In the genomic region with DNA sequence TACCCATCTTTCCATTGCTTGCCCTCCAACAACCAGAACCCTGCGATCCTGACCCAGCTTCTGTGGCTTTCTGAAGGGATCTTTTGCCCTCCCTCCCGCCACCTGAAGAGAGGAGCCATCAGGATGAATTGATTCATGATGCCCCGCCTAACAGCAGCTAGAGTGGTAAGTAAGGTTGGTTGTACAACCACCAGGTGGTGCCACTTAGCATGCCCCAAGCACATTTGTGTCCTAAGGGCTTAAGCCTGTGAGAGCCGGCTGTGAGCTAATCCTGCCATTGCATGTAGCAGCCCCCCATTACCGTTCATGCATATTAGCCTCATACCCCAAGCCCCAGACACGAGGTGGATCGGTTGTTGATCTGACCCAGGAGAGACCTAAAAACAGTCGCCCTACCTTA, we compare ENCODE assay signal across 8 mouse cellular contexts. TPM values are rescaled to one million over a fixed set of nuclear protein-coding genes. Genes with fewer than 3 reads are reported as not detected.
DNase-seq lines count a peak whose midpoint lies in the region; ATAC-seq lines count a peak whose summit lies in the region.

No protein-coding gene starts in this region.

- H3K27ac ChIP-seq in embryonic facial prominence, embryonic 12.5 days: peak overlapping the region; percentile 93; the same call in 1 of the 2 replicates
- H3K27ac ChIP-seq in limb, embryonic 13.5 days: peak overlapping the region; percentile 89
- no peak overlapping the region for H3K27ac ChIP-seq in midbrain, embryonic 14.5 days (replicated peaks; ENCODE audit: low read depth, low read length)
- H3K27ac ChIP-seq in stomach, embryonic 15.5 days: peak overlapping the region; percentile 95

- H3K9me3 ChIP-seq in embryonic facial prominence, embryonic 12.5 days: no peaks in the 10 kb centered on the region
- no peaks in the 10 kb centered on the region for H3K9me3 ChIP-seq in limb, embryonic 13.5 days
- no peaks in the 10 kb centered on the region for H3K9me3 ChIP-seq in midbrain, embryonic 14.5 days (ENCODE audit: control insufficient read depth, low read length)
- no peaks in the 10 kb centered on the region for H3K9me3 ChIP-seq in stomach, embryonic 15.5 days

- no peak overlapping the region for H3K9ac ChIP-seq in embryonic facial prominence, embryonic 12.5 days
- H3K9ac ChIP-seq in limb, embryonic 13.5 days: peak overlapping the region; percentile 61
- H3K9ac ChIP-seq in midbrain, embryonic 14.5 days (replicated peaks; ENCODE audit: low read length): no peak overlapping the region
- no peak overlapping the region for H3K9ac ChIP-seq in stomach, embryonic 15.5 days

- H3K27me3 ChIP-seq in embryonic facial prominence, embryonic 12.5 days: no peaks in the 10 kb centered on the region
- no peaks in the 10 kb centered on the region for H3K27me3 ChIP-seq in limb, embryonic 13.5 days
- H3K27me3 ChIP-seq in midbrain, embryonic 14.5 days (ENCODE audit: control insufficient read depth, insufficient read depth, low read length): no peaks in the 10 kb centered on the region
- no peaks in the 10 kb centered on the region for H3K27me3 ChIP-seq in stomach, embryonic 15.5 days (replicated peaks)

- peak overlapping the region; percentile 85 for H3K4me3 ChIP-seq in embryonic facial prominence, embryonic 12.5 days
- H3K4me3 ChIP-seq in limb, embryonic 13.5 days: peak overlapping the region; percentile 83
- no peak overlapping the region for H3K4me3 ChIP-seq in midbrain, embryonic 14.5 days (replicated peaks; ENCODE audit: low read depth, low read length)
- peak overlapping the region; percentile 86; the same call in 1 of the 2 replicates for H3K4me3 ChIP-seq in stomach, embryonic 15.5 days (replicated peaks)

- peak overlapping the region; percentile 96 for H3K4me2 ChIP-seq in embryonic facial prominence, embryonic 12.5 days (replicated peaks)
- peak overlapping the region; percentile 91 for H3K4me2 ChIP-seq in limb, embryonic 13.5 days (replicated peaks)
- no peak overlapping the region for H3K4me2 ChIP-seq in midbrain, embryonic 14.5 days (ENCODE audit: low read length)
- peak overlapping the region; percentile 89 for H3K4me2 ChIP-seq in stomach, embryonic 15.5 days

- peak; percentile 40 for ATAC-seq in activated CD4-positive, CD25-positive, alpha-beta regulatory T cell, adult 4 months
- no peak for ATAC-seq in embryonic facial prominence, embryonic 12.5 days (ENCODE audit: insufficient number of reproducible peaks, insufficient read depth, low FRiP score, low TSS enrichment)
- ATAC-seq in limb, embryonic 13.5 days (ENCODE audit: low FRiP score, low read depth): no peak
- ATAC-seq in midbrain, embryonic 14.5 days (ENCODE audit: low FRiP score, low TSS enrichment): no peak
- ATAC-seq in stomach, embryonic 15.5 days (ENCODE audit: insufficient read depth, low FRiP score, low read depth): no peak

- peak; percentile 70 for DNase-seq in layer of hippocampus, adult 11-12 months (ENCODE audit: low spot score)
- no peak for DNase-seq in layer of hippocampus, adult 9-10 months (ENCODE audit: low spot score)
- DNase-seq in heart, postnatal 4 days: peak; percentile 70
- peak; percentile 71 for DNase-seq in midbrain, embryonic 14.5 days

- peaks cover 16% of the 10 kb centered on the region for H3K36me3 ChIP-seq in embryonic facial prominence, embryonic 12.5 days
- H3K36me3 ChIP-seq in limb, embryonic 13.5 days: peaks cover 25% of the 10 kb centered on the region
- peaks cover 10% of the 10 kb centered on the region for H3K36me3 ChIP-seq in midbrain, embryonic 14.5 days (ENCODE audit: control insufficient read depth, insufficient read depth, low read length)
- 0 out of 2 replicates have a peak, but pooled peaks cover 9% of the 10 kb centered on the region for H3K36me3 ChIP-seq in stomach, embryonic 15.5 days

- 9% methylated on average over 8 of the region's 8 CpGs for WGBS in embryonic facial prominence, embryonic 12.5 days
- WGBS in limb, embryonic 13.5 days: 8% methylated on average over 8 of the region's 8 CpGs
- WGBS in midbrain, embryonic 14.5 days: 6% methylated on average over 8 of the region's 8 CpGs
- 11% methylated on average over 8 of the region's 8 CpGs for WGBS in stomach, embryonic 15.5 days

- peaks cover 24% of the 10 kb centered on the region for H3K4me1 ChIP-seq in embryonic facial prominence, embryonic 12.5 days
- peaks cover 35% of the 10 kb centered on the region for H3K4me1 ChIP-seq in limb, embryonic 13.5 days
- H3K4me1 ChIP-seq in midbrain, embryonic 14.5 days (ENCODE audit: control insufficient read depth, insufficient read depth, low read length): peaks cover 30% of the 10 kb centered on the region
- H3K4me1 ChIP-seq in stomach, embryonic 15.5 days: peaks cover 29% of the 10 kb centered on the region

RNA-seq across cellular contexts. Expression of a gene that starts 1.8 kb away (rescaled TPM):
- polyA plus RNA-seq in activated CD4-positive, CD25-positive, alpha-beta regulatory T cell, adult 4 months (2017; shearing (Covaris generic)): 1 to 10 TPM; 5.2 to 8.1 TPM
- polyA plus RNA-seq in embryonic facial prominence, embryonic 12.5 days (2016; fragmentation: Nextera tagmentation; extraction: Ambion mirVana): 12.4 and 12.5 TPM in 2 replicates
- 10 to 100 TPM in 1 of 2 experiments, 1 to 10 TPM in 1; 9.6 to 10.4 TPM for total RNA-seq in heart, postnatal 4 days (2021)
- 9.3 and 10.0 TPM in 2 replicates for polyA plus RNA-seq in limb, embryonic 13.5 days (2015; fragmentation: Nextera tagmentation; extraction: Ambion mirVana)
- 4.9 and 5.0 TPM in 2 replicates for polyA plus RNA-seq in midbrain, embryonic 14.5 days (2014; fragmentation: Nextera tagmentation; extraction: Ambion mirVana)
- polyA plus RNA-seq in stomach, embryonic 15.5 days (2015; fragmentation: Nextera tagmentation; extraction: Ambion mirVana): 9.3 and 10.3 TPM in 2 replicates

RNA-seq across cellular contexts. Expression of a gene that starts 11.2 kb away (rescaled TPM):
- 10 to 100 TPM in 1 of 2 experiments, 1 to 10 TPM in 1; 9.4 to 11.8 TPM for polyA plus RNA-seq in activated CD4-positive, CD25-positive, alpha-beta regulatory T cell, adult 4 months (2017; shearing (Covaris generic))
- polyA plus RNA-seq in embryonic facial prominence, embryonic 12.5 days (2016; fragmentation: Nextera tagmentation; extraction: Ambion mirVana): 123 and 125 TPM in 2 replicates
- total RNA-seq in heart, postnatal 4 days (2021): 10 to 100 TPM; 93.6 to 95.0 TPM
- polyA plus RNA-seq in limb, embryonic 13.5 days (2015; fragmentation: Nextera tagmentation; extraction: Ambion mirVana): 80.9 and 83.0 TPM in 2 replicates
- 128 and 151 TPM in 2 replicates for polyA plus RNA-seq in midbrain, embryonic 14.5 days (2014; fragmentation: Nextera tagmentation; extraction: Ambion mirVana)
- polyA plus RNA-seq in stomach, embryonic 15.5 days (2015; fragmentation: Nextera tagmentation; extraction: Ambion mirVana): 102 and 103 TPM in 2 replicates

RNA-seq across cellular contexts. Expression of a gene that starts 17.6 kb away (rescaled TPM):
- 10 to 100 TPM; 13.0 to 13.4 TPM for polyA plus RNA-seq in activated CD4-positive, CD25-positive, alpha-beta regulatory T cell, adult 4 months (2017; shearing (Covaris generic))
- 32.9 and 33.1 TPM in 2 replicates for polyA plus RNA-seq in embryonic facial prominence, embryonic 12.5 days (2016; fragmentation: Nextera tagmentation; extraction: Ambion mirVana)
- 10 to 100 TPM; 22.4 to 26.2 TPM for total RNA-seq in heart, postnatal 4 days (2021)
- 28.3 and 28.7 TPM in 2 replicates for polyA plus RNA-seq in limb, embryonic 13.5 days (2015; fragmentation: Nextera tagmentation; extraction: Ambion mirVana)
- 31.7 and 34.2 TPM in 2 replicates for polyA plus RNA-seq in midbrain, embryonic 14.5 days (2014; fragmentation: Nextera tagmentation; extraction: Ambion mirVana)
- polyA plus RNA-seq in stomach, embryonic 15.5 days (2015; fragmentation: Nextera tagmentation; extraction: Ambion mirVana): 23.2 and 23.3 TPM in 2 replicates

RNA-seq across cellular contexts. Expression of a gene that starts 23.8 kb away (rescaled TPM):
- 100 to 1,000 TPM; 104 to 107 TPM for polyA plus RNA-seq in activated CD4-positive, CD25-positive, alpha-beta regulatory T cell, adult 4 months (2017; shearing (Covaris generic))
- 77.4 and 80.6 TPM in 2 replicates for polyA plus RNA-seq in embryonic facial prominence, embryonic 12.5 days (2016; fragmentation: Nextera tagmentation; extraction: Ambion mirVana)
- total RNA-seq in heart, postnatal 4 days (2021): 10 to 100 TPM; 27.0 to 30.4 TPM
- polyA plus RNA-seq in limb, embryonic 13.5 days (2015; fragmentation: Nextera tagmentation; extraction: Ambion mirVana): 83.9 and 92.0 TPM in 2 replicates
- polyA plus RNA-seq in midbrain, embryonic 14.5 days (2014; fragmentation: Nextera tagmentation; extraction: Ambion mirVana): 62.1 and 67.6 TPM in 2 replicates
- 86.1 and 93.0 TPM in 2 replicates for polyA plus RNA-seq in stomach, embryonic 15.5 days (2015; fragmentation: Nextera tagmentation; extraction: Ambion mirVana)

RNA-seq across cellular contexts. Expression of a gene that starts 23.8 kb away (rescaled TPM):
- 1 to 10 TPM; 2.5 to 3.7 TPM for polyA plus RNA-seq in activated CD4-positive, CD25-positive, alpha-beta regulatory T cell, adult 4 months (2017; shearing (Covaris generic))
- polyA plus RNA-seq in embryonic facial prominence, embryonic 12.5 days (2016; fragmentation: Nextera tagmentation; extraction: Ambion mirVana): 7.0 and 7.8 TPM in 2 replicates
- 1 to 10 TPM; 2.6 to 2.9 TPM for total RNA-seq in heart, postnatal 4 days (2021)
- 7.6 and 8.8 TPM in 2 replicates for polyA plus RNA-seq in limb, embryonic 13.5 days (2015; fragmentation: Nextera tagmentation; extraction: Ambion mirVana)
- 4.9 and 5.0 TPM in 2 replicates for polyA plus RNA-seq in midbrain, embryonic 14.5 days (2014; fragmentation: Nextera tagmentation; extraction: Ambion mirVana)
- polyA plus RNA-seq in stomach, embryonic 15.5 days (2015; fragmentation: Nextera tagmentation; extraction: Ambion mirVana): 6.1 and 6.4 TPM in 2 replicates
